Mouse (Mus musculus) ES-Bruce4 (cell line): ENCODE results near the gene Lrrk1.

Experiments
- CTCF ChIP-seq: IDR thresholded peaks from one replicate; pipeline ENCODE4 v1.8.1; 2011; ENCODE audit warnings: low read depth, low read length
- EP300 ChIP-seq: IDR thresholded peaks from 2 replicates; pipeline ENCODE4 v1.6.1; 2011; ENCODE audit warnings: low read depth, low read length; ENCODE audit not compliant: insufficient read depth
- POLR2A ChIP-seq: IDR thresholded peaks from one replicate; pipeline ENCODE4 v1.8.1; 2011; ENCODE audit warnings: low read length; ENCODE audit not compliant: insufficient read depth

GRCm38 (mm10) chr7:66273494-66273893, 114.7 kb downstream of the Lrrk1 start:
- no peak for TF ChIP-seq CTCF
- no peak for TF ChIP-seq POLR2A
- TF ChIP-seq EP300 = no peak
